Mouse (Mus musculus): ENCODE data around the gene H2-DMb1. TPM values are rescaled to one million over a fixed set of nuclear protein-coding genes. Genes with fewer than 3 reads are reported as not detected.

H2-DMb1 gene
- polyA plus RNA-seq, 1 experiment from 2014 or later = 0.38 TPM

DNA sequence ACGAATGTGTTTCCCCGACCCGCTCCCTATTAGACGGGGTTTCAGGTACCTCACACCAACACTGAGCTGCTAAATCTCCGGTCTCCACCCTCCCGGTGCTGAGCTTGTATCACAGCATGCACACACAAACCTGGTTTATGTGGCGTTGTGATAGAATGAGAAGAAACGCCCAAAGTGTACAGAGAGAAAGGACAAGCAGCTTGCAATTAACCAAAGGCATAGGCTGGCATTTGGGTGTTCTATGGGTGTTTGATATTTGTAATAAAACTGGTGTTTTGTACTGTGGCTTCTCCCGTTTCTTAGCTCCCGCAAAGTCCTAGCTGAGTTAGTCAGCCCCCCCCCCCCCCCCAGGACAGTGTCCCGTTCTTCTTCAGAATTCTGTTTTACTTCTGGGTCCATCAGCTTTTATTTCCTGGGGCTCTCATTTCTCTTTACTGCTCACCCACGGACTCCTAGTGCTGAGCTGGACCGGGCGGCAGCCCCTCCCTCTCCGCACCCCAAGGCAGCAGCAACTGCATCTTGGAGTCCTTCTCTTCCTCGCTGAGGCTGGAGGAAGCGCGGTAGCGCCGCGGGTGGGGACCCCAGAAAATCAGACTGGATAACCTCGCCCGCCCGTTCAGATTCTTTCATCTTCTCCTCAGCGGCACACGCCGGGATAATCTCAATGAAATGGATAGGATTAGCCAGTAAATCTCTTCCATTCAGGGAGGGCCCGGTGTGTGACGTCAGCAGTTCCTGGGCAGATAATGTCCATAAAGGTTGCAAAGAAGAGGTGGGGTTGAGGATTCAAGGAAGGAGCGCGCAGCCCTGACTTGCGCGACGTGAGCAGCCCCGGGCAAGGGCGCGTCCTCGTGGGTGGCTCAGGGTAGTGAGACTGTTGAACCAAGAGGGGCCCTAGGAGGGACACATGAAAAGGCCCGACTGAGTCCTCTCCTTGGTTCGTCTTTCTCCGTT lies 44.3 kb downstream of the H2-DMb1 start, which contains the start of gene Psmb8:
TSS of gene Psmb8 (plus strand) at position 781 of the 954 bp plus-strand sequence.
- Histone ChIP-seq H3K9me3 (ENCODE audit: control insufficient read depth, low read length) (no peaks in the 10 kb centered on the region), H3K4me3 (ENCODE audit: control insufficient read depth in 1 of 2, insufficient read depth in 1 of 2, low read depth in 1 of 2, low read length in 2 of 2) (peak within 1 kb of the TSS; percentile 43 to 44), H3K4me2 (ENCODE audit: low read length) (peak within 1 kb of the TSS; percentile 76), H3K27me3 (ENCODE audit: control insufficient read depth, insufficient read depth, low read length) (peaks cover 88% of the 10 kb centered on the region), H3K36me3 (ENCODE audit: control insufficient read depth, insufficient read depth, low read length) (no peaks in the 10 kb centered on the region), H3K9ac (ENCODE audit: low read length) (peak within 1 kb of the TSS; percentile 61), H3K4me1 (ENCODE audit: control insufficient read depth in 2 of 2, insufficient read depth in 2 of 2, low read length in 2 of 2) (peaks cover 4 to 16% of the 10 kb centered on the region in 2 experiments; a peak in 3 of 4 replicates), H3K27ac (replicated peaks in 1 of 2; ENCODE audit: control insufficient read depth in 1 of 2, insufficient read depth in 1 of 2, low read depth in 2 of 2, low read length in 2 of 2) (no peak within 1 kb of the TSS)
- peak; percentile 66 for ATAC-seq (ENCODE audit: insufficient number of reproducible peaks, insufficient read depth, low FRiP score, low read depth)
- WGBS = 5% methylated on average over 41 of the region's 41 CpGs

DNA sequence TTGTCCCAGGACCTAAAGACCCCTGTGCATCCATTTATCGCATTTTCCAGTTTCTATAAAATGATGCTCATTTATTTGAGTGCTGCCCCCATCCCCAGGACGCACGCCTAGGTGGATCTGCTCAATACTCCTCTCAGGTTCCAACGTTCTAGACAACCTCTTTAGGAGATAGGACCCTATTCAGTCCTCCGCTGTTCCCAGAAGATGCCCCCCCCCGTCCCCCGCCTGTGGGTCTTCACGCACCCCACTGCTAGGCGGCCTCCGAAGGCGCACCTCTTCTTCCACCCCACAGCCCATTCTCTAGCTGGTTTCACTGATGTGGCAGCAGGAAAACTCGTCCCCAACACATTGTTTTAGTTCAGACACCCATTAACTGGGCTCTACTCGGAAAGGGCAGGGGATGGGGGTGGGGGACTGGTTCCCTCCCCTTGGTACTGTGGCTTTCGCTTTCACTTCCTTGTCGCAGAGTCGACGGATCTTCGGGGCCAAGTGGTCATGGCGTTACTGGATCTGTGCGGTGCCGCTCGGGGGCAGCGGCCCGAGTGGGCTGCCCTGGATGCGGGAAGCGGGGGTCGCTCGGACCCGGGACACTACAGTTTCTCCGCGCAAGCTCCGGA lies 45.1 kb downstream of the H2-DMb1 start:
- peaks cover 83% of the 10 kb centered on the region for H3K27me3 ChIP-seq (ENCODE audit: control insufficient read depth, insufficient read depth, low read length)
- no peak overlapping the region for H3K27ac ChIP-seq (replicated peaks in 1 of 2; ENCODE audit: control insufficient read depth in 1 of 2, insufficient read depth in 1 of 2, low read depth in 2 of 2, low read length in 2 of 2)

DNA sequence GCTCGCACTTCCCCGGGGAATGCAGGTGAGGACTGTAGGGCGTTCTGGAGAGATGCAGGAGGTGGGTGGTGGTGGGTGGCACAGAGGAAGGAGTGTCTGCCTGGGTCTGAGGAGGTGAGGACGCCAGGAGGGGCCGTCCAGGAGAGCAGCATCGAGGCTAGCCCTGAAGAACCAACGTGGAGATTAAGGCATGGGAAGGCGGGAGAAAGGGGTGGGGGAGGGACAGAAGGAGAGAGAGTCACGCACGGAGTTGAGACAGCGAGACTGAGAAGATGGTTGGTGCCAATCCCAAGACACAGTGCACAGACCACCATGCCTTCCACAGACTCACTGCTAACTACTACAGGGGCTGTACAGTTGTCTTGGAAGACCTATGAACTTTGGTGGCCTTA lies 45.6 kb downstream of the H2-DMb1 start:
- Histone ChIP-seq H3K27me3 (ENCODE audit: control insufficient read depth, insufficient read depth, low read length) (peaks cover 80% of the 10 kb centered on the region), H3K4me3 (ENCODE audit: control insufficient read depth in 1 of 2, insufficient read depth in 1 of 2, low read depth in 1 of 2, low read length in 2 of 2) (peak overlapping the region; percentile 43 to 44), H3K27ac (replicated peaks in 1 of 2; ENCODE audit: control insufficient read depth in 1 of 2, insufficient read depth in 1 of 2, low read depth in 2 of 2, low read length in 2 of 2) (no peak overlapping the region), H3K4me2 (ENCODE audit: low read length) (peak overlapping the region; percentile 76), H3K36me3 (ENCODE audit: control insufficient read depth, insufficient read depth, low read length) (no peaks in the 10 kb centered on the region), H3K4me1 (ENCODE audit: control insufficient read depth in 2 of 2, insufficient read depth in 2 of 2, low read length in 2 of 2) (peaks cover 4 to 16% of the 10 kb centered on the region in 2 experiments; a peak in 3 of 4 replicates), H3K9me3 (ENCODE audit: control insufficient read depth, low read length) (no peaks in the 10 kb centered on the region), H3K9ac (ENCODE audit: low read length) (peak overlapping the region; percentile 61)
- WGBS = 10% methylated on average over 11 of the region's 11 CpGs
- no peak for ATAC-seq (ENCODE audit: insufficient number of reproducible peaks, insufficient read depth, low FRiP score, low read depth)

More for the DNA sequence above, 45.1 kb downstream of the H2-DMb1 start:
- WGBS = 3% methylated on average over 32 of the region's 32 CpGs
- Histone ChIP-seq H3K4me2 (ENCODE audit: low read length) (peak overlapping the region; percentile 76), H3K9ac (ENCODE audit: low read length) (peak overlapping the region; percentile 61), H3K4me3 (ENCODE audit: control insufficient read depth in 1 of 2, insufficient read depth in 1 of 2, low read depth in 1 of 2, low read length in 2 of 2) (peak overlapping the region; percentile 43 to 44), H3K36me3 (ENCODE audit: control insufficient read depth, insufficient read depth, low read length) (no peaks in the 10 kb centered on the region), H3K4me1 (ENCODE audit: control insufficient read depth in 2 of 2, insufficient read depth in 2 of 2, low read length in 2 of 2) (peaks cover 4 to 16% of the 10 kb centered on the region in 2 experiments; a peak in 3 of 4 replicates), H3K9me3 (ENCODE audit: control insufficient read depth, low read length) (no peaks in the 10 kb centered on the region)
- no peak for ATAC-seq (ENCODE audit: insufficient number of reproducible peaks, insufficient read depth, low FRiP score, low read depth)

DNA sequence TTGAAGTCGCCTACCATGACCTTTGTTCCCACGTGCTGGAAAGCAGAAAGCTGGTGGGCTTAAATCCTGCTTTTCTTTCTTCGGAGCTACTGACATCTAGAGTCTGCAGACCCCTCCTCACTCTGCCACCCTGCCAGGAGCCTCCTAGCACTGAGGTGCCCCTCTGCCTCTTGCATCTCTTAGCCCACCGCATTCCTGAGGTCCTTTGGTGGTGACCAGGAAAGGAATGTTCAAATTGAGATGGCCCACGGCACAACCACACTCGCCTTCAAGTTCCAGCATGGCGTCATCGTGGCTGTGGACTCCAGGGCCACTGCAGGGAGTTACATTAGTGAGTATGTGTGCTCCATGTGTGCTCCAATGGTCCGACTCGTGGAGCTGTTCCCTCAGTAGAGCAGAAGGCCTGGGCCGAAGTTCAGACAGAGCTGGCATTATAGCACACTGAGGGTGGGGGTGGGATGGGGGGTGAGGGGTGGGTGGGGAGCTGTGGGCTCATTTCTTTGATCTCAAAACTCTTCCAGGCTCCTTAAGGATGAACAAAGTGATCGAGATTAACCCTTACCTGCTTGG lies 46.3 kb downstream of the H2-DMb1 start:
- H3K9me3 ChIP-seq (ENCODE audit: control insufficient read depth, low read length) = no peaks in the 10 kb centered on the region
- peaks cover 74% of the 10 kb centered on the region for H3K27me3 ChIP-seq (ENCODE audit: control insufficient read depth, insufficient read depth, low read length)
- no peak overlapping the region for H3K9ac ChIP-seq (ENCODE audit: low read length)
- no peak overlapping the region for H3K4me2 ChIP-seq (ENCODE audit: low read length)
- ATAC-seq (ENCODE audit: insufficient number of reproducible peaks, insufficient read depth, low FRiP score, low read depth) = no peak
- no peaks in the 10 kb centered on the region for H3K36me3 ChIP-seq (ENCODE audit: control insufficient read depth, insufficient read depth, low read length)
- WGBS = 71% methylated on average over 12 of the region's 12 CpGs
- H3K4me3 ChIP-seq (ENCODE audit: control insufficient read depth in 1 of 2, insufficient read depth in 1 of 2, low read depth in 1 of 2, low read length in 2 of 2) = no peak overlapping the region
- H3K27ac ChIP-seq (replicated peaks in 1 of 2; ENCODE audit: control insufficient read depth in 1 of 2, insufficient read depth in 1 of 2, low read depth in 2 of 2, low read length in 2 of 2) = no peak overlapping the region
- H3K4me1 ChIP-seq (ENCODE audit: control insufficient read depth in 2 of 2, insufficient read depth in 2 of 2, low read length in 2 of 2) = peaks cover 4 to 16% of the 10 kb centered on the region in 2 experiments; a peak in 3 of 4 replicates

DNA sequence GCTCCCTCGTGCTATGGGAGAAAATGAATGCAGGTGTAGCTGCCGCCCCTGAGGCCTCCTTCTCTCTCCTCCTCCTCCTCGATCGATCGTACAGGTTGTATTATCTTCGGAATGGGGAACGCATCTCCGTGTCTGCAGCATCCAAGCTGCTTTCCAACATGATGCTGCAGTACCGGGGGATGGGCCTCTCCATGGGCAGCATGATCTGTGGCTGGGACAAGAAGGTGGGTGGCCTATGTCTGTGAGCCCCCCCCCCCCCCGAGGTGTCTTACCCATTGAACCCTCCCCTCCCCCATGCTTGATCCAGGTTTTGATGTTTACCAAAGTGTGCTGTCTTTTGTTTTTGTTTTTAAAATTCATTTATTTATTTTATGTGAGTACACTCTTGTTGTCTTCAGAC lies 47.2 kb downstream of the H2-DMb1 start:
- H3K4me2 ChIP-seq (ENCODE audit: low read length) = no peak overlapping the region
- no peak for ATAC-seq (ENCODE audit: insufficient number of reproducible peaks, insufficient read depth, low FRiP score, low read depth)
- no peaks in the 10 kb centered on the region for H3K36me3 ChIP-seq (ENCODE audit: control insufficient read depth, insufficient read depth, low read length)
- no peak overlapping the region for H3K9ac ChIP-seq (ENCODE audit: low read length)
- H3K27ac ChIP-seq (replicated peaks in 1 of 2; ENCODE audit: control insufficient read depth in 1 of 2, insufficient read depth in 1 of 2, low read depth in 2 of 2, low read length in 2 of 2) = no peak overlapping the region
- H3K4me3 ChIP-seq (ENCODE audit: control insufficient read depth in 1 of 2, insufficient read depth in 1 of 2, low read depth in 1 of 2, low read length in 2 of 2) = no peak overlapping the region
- peaks cover 4 to 18% of the 10 kb centered on the region in 2 experiments; a peak in 3 of 4 replicates for H3K4me1 ChIP-seq (ENCODE audit: control insufficient read depth in 2 of 2, insufficient read depth in 2 of 2, low read length in 2 of 2)
- WGBS = 80% methylated on average over 10 of the region's 10 CpGs
- H3K27me3 ChIP-seq (ENCODE audit: control insufficient read depth, insufficient read depth, low read length) = peaks cover 65% of the 10 kb centered on the region
- H3K9me3 ChIP-seq (ENCODE audit: control insufficient read depth, low read length) = no peaks in the 10 kb centered on the region

DNA sequence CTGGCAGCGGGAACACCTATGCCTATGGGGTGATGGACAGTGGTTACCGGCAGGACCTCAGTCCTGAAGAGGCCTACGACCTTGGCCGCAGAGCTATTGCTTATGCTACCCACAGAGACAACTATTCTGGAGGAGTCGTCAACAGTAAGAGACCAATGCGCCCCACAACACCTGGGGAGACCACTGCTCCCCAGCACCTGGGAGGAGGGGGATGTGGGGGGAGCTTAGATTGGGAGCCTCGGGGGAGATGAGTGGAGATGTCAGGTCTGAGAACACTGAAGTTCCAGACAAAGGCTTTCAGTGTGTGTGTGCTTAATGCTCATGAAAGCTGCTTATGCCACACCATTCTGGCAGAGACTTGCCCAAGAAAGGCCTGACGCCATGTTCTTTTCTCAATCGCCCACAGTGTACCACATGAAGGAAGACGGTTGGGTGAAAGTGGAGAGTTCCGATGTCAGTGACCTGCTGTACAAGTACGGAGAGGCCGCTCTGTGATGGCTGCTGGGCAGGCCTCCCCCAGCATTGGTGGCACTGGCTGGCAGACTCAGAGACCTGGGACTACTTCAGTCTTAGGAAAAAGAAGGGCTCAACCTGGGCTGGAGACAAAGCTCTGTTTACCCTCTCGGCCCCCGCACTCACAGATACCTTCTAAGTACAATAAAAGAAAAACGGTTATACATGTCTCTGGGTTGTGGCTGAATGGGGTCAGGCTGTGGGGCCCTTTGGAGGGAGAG lies 48.1 kb downstream of the H2-DMb1 start:
- H3K4me1 ChIP-seq (ENCODE audit: control insufficient read depth in 2 of 2, insufficient read depth in 2 of 2, low read length in 2 of 2) = peaks cover 7 to 20% of the 10 kb centered on the region in 2 experiments; a peak in 3 of 4 replicates
- no peak overlapping the region for H3K27ac ChIP-seq (replicated peaks in 1 of 2; ENCODE audit: control insufficient read depth in 1 of 2, insufficient read depth in 1 of 2, low read depth in 2 of 2, low read length in 2 of 2)
- ATAC-seq (ENCODE audit: insufficient number of reproducible peaks, insufficient read depth, low FRiP score, low read depth) = no peak
- WGBS = 83% methylated on average over 16 of the region's 16 CpGs
- H3K36me3 ChIP-seq (ENCODE audit: control insufficient read depth, insufficient read depth, low read length) = no peaks in the 10 kb centered on the region
- no peak overlapping the region for H3K4me2 ChIP-seq (ENCODE audit: low read length)
- no peak overlapping the region for H3K9ac ChIP-seq (ENCODE audit: low read length)
- H3K27me3 ChIP-seq (ENCODE audit: control insufficient read depth, insufficient read depth, low read length) = peaks cover 60% of the 10 kb centered on the region
- no peak overlapping the region for H3K4me3 ChIP-seq (ENCODE audit: control insufficient read depth in 1 of 2, insufficient read depth in 1 of 2, low read depth in 1 of 2, low read length in 2 of 2)
- H3K9me3 ChIP-seq (ENCODE audit: control insufficient read depth, low read length) = no peaks in the 10 kb centered on the region

Data from heart, embryonic 14.5 days (tissue).